Mouse (Mus musculus) large intestine, adult 2 months (tissue): ENCODE results near the gene Etv6. TPM values are rescaled to one million over a fixed set of nuclear protein-coding genes. Genes with fewer than 3 reads are reported as not detected.
A peak's percentile ranks its signal among the peaks of the same experiment; 100 is the strongest.

ENCODE experiments used
- DNase-seq: peaks from one replicate; pipeline ENCODE4 v3.0.0-alpha.2; 2012; ENCODE audit warnings: low read depth, low spot score
- WGBS: fragments of 180-500 bp; shearing (Covaris S2); methylation state at CpG from one replicate; pipeline ENCODE4 v1.1.7; 2018; 5-methylcytosine and 5-hydroxymethylcytosine counted together
- polyA plus RNA-seq: library from polyadenylated mRNA; depleted of rRNA; stranded (reverse); fragments of >200 nt; gene quantifications from 2 replicates; pipeline ENCODE4 v1.2.3, GENCODE M21; 2012

Gene Etv6
- polyA plus RNA-seq, 1 experiment: 15.4 TPM

GRCm38 (mm10) chr6:134220209-134220777, 184.8 kb downstream of the Etv6 start:
- WGBS: 51% methylated on average over 13 of the region's 13 CpGs
- DNase-seq: no peak

DNA sequence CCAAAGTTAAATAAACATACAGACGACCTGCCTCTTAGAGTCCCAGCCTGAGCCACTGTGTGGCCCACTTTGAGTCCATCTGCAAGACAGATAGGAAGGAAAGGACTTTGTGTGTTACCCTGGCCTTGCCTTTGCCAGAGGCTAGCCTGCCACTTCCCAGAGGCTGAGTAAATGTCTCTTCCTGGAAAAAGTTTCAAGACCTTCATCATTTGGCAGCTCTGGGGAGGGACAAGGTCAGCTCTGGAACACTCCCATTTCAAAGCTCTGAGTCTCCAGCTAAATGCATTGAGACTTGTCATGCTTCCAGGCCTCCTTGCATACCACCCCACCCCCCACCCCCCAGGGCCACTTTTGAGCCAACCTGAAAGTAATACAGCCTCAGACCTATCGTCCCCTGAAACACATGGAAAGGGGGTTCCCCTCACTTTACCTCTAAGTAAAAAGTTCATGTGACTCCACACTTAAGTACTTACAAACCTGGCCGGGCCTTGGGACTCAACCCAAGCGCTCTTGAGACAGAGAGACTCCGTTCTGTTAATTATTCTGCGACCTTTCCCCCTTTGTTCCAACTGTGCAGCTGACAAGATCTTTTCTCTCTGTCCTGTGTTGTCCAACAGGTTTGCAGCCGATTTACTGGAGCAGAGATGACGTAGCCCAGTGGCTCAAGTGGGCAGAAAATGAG, 186.9 kb downstream of the Etv6 start:
- no peak for DNase-seq
- 46% methylated on average over 8 of the region's 8 CpGs for WGBS

DNA sequence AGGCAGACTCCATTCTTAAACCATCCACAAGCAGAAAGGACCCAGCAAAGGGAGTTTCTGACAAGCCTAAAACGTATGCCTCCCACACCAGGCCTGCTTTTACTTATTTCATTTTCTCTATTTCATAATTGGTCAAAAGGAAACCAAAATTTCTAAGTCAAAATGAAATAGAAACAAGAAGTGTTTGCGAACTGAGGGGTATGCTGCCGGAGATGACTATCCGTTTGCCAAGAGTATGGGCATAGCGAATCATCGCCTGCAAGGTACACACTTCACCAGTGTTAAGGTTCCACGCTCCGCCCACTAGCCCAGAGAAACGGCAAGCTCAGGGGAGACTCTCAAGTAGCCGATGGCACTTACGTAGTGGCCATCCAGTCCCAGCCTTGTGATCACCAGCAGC, 190.1 kb downstream of the Etv6 start:
- WGBS: 87% methylated on average over 11 of the region's 11 CpGs
- no peak for DNase-seq

- 87% methylated on average over 8 of the region's 8 CpGs for WGBS
- DNase-seq: no peak
Observed at GRCm38 (mm10) chr6:134226349-134227169, 191.1 kb downstream of the Etv6 start.

DNA sequence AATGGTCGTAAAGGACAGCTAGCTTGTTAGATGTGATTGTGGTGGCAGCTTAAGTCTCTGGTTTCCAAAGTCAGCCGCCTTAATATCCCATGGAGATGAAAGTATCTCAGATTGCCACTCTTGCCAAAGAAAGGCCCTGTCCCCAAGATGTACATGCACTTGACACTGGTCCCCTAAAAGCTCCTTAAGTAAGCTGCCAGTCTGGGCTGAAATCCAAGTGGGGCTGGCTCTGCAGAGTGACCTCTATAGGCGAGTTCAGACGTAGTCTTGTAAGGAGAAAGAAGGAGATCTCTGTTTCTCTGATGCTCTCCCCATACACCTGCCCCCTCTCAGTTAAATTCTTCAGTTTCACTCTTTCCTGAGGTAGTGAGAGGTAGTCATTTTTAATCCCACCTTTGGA, 200.8 kb downstream of the Etv6 start:
- no peak for DNase-seq
- WGBS: 71% methylated on average over 4 of the region's 4 CpGs

- 84% methylated on average over 9 of the region's 9 CpGs for WGBS
Observed at GRCm38 (mm10) chr6:134238455-134238854, 203.0 kb downstream of the Etv6 start.

GRCm38 (mm10) chr6:134240988-134241387, 205.5 kb downstream of the Etv6 start:
- 98% methylated on average over 4 of the region's 4 CpGs for WGBS

More at GRCm38 (mm10) chr6:134238455-134238854, 203.0 kb downstream of the Etv6 start:
- no peak for DNase-seq

GRCm38 (mm10) chr6:134243119-134243518, 207.6 kb downstream of the Etv6 start:
- DNase-seq: no peak
- WGBS: 6% methylated on average over 3 of the region's 3 CpGs

More at GRCm38 (mm10) chr6:134240988-134241387, 205.5 kb downstream of the Etv6 start:
- DNase-seq: no peak

DNA sequence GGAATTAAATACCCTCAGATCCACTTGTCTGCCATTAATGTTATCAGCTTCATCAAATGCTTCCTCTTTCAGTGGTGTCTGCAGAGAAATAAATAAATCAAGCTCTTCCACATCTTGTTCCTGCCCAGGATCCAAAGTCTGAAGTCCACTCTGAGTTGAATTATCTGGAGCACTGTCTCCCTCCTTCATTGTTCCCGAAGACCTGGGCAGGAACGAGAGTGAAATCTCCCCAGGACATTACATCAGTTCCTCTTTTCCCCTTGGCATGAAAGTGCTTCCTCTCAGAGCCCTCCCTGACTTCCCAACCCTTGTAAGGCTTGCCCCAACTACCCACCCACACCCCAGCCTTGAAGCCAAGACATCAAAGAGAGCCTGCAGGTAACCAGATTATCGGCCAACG, 208.0 kb downstream of the Etv6 start:
- peak; percentile 46 for DNase-seq
- 26% methylated on average over 4 of the region's 4 CpGs for WGBS

GRCm38 (mm10) chr6:134244071-134244470, 208.6 kb downstream of the Etv6 start:
- no peak for DNase-seq
- WGBS: 66% methylated on average over 4 of the region's 4 CpGs

GRCm38 (mm10) chr6:134246109-134246508, 210.6 kb downstream of the Etv6 start:
- 91% methylated on average over 2 of the region's 2 CpGs for WGBS
- no peak for DNase-seq

GRCm38 (mm10) chr6:134247324-134247723, 211.8 kb downstream of the Etv6 start:
- DNase-seq: no peak
- 74% methylated on average over 9 of the region's 9 CpGs for WGBS

- 92% methylated on average over 19 of the region's 19 CpGs for WGBS
- no peak for DNase-seq
Observed at GRCm38 (mm10) chr6:134248720-134249119, 213.2 kb downstream of the Etv6 start.

DNA sequence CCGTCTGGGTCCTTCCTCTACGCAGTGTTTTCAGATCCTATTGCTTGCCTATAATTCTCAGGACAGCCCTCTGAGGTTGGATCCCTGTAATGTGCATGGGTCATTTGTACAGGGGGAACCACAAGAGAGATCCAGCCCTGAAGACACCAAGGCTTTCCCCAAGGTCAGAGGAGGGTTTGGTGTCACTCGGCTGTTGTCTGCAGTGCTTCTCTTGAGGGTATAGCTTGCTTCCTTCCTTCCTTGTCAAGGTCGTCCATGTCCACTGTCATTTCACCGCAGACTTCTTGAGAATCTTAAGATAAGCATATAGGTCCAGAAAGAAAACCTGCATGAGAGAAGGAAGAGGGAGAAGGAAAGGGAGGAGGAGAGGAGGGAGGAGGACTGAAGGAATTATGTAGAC, 215.3 kb downstream of the Etv6 start:
- 90% methylated on average over 5 of the region's 5 CpGs for WGBS
- DNase-seq: no peak

GRCm38 (mm10) chr6:134251364-134251763, 215.9 kb downstream of the Etv6 start:
- 70% methylated on average over 8 of the region's 8 CpGs for WGBS
- no peak for DNase-seq

DNA sequence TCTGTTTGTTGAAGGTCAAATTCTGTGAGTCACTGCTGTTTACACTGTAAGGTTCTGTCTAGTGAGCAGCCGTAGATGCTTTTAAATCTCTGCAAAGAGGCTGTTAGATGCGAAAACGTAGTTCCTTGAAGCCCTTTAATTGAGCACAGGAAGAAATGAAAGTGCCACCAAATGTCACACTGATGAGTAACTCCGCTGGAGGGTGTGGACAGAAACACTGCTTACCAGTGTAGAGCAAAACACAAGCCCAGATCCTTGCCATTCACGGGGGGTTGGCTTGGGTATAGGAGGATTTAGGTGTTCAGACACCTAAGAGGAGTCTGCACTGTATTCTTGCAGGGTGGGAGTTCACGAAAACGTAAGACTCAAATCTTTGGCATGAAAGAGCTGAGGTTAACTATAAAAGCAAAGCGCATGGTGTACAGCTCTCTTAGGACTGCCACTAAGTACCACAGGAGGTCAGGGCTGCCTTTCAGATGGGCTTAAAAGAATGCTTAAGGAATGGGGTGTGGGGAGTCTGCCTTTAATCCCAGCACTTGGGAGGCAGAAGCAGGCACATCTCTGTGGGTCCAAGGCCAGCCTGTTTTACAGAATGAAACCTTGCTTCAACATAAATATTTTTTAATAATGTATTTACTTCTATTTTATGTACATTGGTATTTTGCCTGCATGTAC, 216.7 kb downstream of the Etv6 start:
- DNase-seq: no peak
- 59% methylated on average over 8 of the region's 8 CpGs for WGBS

DNA sequence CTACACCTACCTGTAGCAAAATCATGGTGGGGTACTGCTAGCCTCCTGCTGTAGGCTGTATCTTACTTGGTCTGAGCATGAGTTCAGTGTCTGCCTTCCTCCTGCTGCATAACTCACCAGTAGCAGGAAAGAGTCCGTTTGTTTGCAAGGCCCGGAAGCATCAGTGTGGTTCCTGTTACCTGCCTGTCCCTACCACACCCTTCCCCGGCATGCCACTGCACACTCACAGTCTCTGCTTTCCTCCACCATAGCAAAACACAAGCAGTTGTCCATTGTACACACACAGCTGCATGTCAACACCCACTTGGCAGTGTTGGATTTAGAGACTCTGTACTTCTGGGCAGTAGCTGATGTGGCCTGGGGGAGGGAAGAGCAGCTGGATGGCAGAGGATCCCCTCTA, 220.9 kb downstream of the Etv6 start:
- DNase-seq: no peak
- WGBS: 24% methylated on average over 3 of the region's 3 CpGs

GRCm38 (mm10) chr6:134259913-134260312, 224.4 kb downstream of the Etv6 start:
- 89% methylated on average over 8 of the region's 8 CpGs for WGBS
- DNase-seq: no peak

DNA sequence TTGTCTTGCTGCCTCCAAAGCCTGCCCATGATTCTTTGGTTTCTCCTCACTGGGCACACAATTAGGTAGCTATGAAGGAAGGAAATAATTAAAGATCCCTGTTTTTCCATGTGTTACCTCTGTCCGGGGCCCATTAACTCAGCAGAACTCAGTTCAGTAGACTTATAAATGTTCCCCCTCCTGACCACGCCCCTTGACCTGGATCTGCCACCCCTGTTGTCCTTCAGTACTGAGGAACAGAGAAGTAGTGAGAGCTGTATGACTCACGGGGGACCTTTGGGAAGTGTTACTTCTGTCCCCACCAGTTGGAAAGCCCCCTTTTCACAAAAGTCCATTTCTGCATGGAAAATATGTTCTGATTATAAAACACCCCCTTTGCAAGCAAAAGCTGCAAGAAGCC, 226.4 kb downstream of the Etv6 start:
- WGBS: 51% methylated on average over 3 of the region's 3 CpGs
- no peak for DNase-seq

DNA sequence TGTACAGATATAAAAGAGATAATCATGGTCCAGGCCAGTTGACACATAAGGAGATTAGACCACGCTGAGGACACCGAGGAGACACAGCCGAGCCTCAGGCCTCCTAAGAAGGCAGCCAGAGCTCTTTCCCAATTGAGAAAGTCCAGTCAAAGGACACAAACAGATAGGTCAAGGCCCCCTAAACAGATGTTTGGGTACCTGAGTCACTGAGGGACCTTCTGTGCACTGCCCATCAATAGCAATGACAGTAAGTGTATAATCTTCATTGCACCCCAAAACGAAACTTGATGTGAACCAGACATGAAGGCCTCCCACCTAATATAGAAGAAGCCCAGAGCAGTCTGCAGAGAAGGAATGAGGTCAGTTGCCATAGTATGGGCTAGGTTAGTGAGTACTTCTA, 226.9 kb downstream of the Etv6 start:
- 39% methylated on average over 4 of the region's 4 CpGs for WGBS
- DNase-seq: no peak
